29 mouse cellular contexts compared by ENCODE assay signal in the genomic region with DNA sequence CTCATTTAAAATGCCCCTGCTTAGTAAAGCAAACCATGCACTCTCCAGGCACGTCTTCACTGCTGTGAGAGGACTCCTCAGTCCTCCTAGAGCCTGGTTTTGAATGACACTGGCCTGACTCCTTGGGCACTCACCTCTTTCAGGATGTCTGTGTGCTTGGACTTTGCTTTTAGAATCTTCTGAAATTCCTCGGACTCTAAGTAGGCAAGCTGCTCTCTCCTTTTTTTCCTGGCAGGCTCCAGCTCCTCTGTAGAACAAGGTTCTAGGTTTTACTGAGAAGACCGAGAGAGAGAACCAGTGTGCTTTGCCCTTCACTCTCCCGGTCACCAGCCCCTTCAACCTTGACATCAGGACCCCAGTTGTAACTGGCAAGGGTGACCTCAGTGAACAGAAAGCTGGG. TPM values are rescaled to one million over a fixed set of nuclear protein-coding genes. Genes with fewer than 3 reads are reported as not detected.
"Had no signal": no experiment of that assay in that cellular context is flagged by ENCODE, and none has a peak within 500 bp of the region (broad histone marks: within the 10 kb centered on the region; RNA-seq: fewer than 3 reads in every experiment).

No protein-coding gene starts in this region.

- ATAC-seq: forebrain, embryonic 16.5 days; hindbrain, embryonic 16.5 days; inflammation-experienced regulatory T-cells, adult 6 months; intestine, embryonic 15.5 days; intestine, postnatal 0 days; liver, postnatal 0 days had no signal

- H3K4me2 ChIP-seq: heart, embryonic 12.5 days; hindbrain, embryonic 12.5 days; hindbrain, embryonic 14.5 days; intestine, embryonic 15.5 days; limb, embryonic 12.5 days; liver, embryonic 11.5 days; liver, embryonic 13.5 days; liver, embryonic 15.5 days had no signal

- DNase-seq: gastrocnemius, adult 2 months; gastrocnemius, postnatal 10 days; gastrocnemius, postnatal 25 days; heart, adult 18-20 months; heart, postnatal 10 days; heart, postnatal 4 days; kidney, postnatal 4 days; liver, embryonic 13.5 days; liver, postnatal 0 days had no signal

- H3K4me1 ChIP-seq: heart, embryonic 10.5 days; heart, embryonic 12.5 days; hindbrain, embryonic 10.5 days; hindbrain, embryonic 12.5 days; intestine, embryonic 15.5 days; limb, embryonic 10.5 days; limb, embryonic 12.5 days; liver, embryonic 13.5 days; liver, embryonic 15.5 days had no signal

- H3K27ac ChIP-seq: gastrocnemius, adult 2 months; heart, embryonic 10.5 days; hindbrain, embryonic 10.5 days; hindbrain, embryonic 12.5 days; hindbrain, embryonic 14.5 days; intestine, embryonic 15.5 days; kidney, postnatal 0 days; limb, embryonic 10.5 days; limb, embryonic 12.5 days; liver, embryonic 13.5 days; liver, embryonic 15.5 days had no signal

- H3K4me3 ChIP-seq: gastrocnemius, adult 2 months; heart, embryonic 10.5 days; heart, embryonic 12.5 days; hindbrain, embryonic 10.5 days; hindbrain, embryonic 12.5 days; intestine, embryonic 15.5 days; layer of hippocampus, adult 2 months; left cerebral cortex, adult 2 months; limb, embryonic 10.5 days; limb, embryonic 12.5 days; liver, embryonic 13.5 days; liver, embryonic 15.5 days had no signal

- H3K9ac ChIP-seq: heart, embryonic 12.5 days; hindbrain, embryonic 12.5 days; hindbrain, embryonic 14.5 days; intestine, embryonic 15.5 days; limb, embryonic 12.5 days; liver, embryonic 13.5 days; liver, embryonic 15.5 days; liver, postnatal 0 days had no signal

- H3K9me3 ChIP-seq: heart, embryonic 10.5 days; heart, embryonic 12.5 days; hindbrain, embryonic 10.5 days; hindbrain, embryonic 12.5 days; intestine, embryonic 15.5 days; limb, embryonic 10.5 days; limb, embryonic 12.5 days; liver, embryonic 13.5 days; liver, embryonic 15.5 days had no signal

- H3K27me3 ChIP-seq: heart, embryonic 12.5 days; hindbrain, embryonic 12.5 days; intestine, embryonic 15.5 days; limb, embryonic 12.5 days; liver, embryonic 13.5 days; liver, embryonic 15.5 days had no signal

RNA-seq across cellular contexts. Expression of gene Ucma, which starts 18.5 kb away (rescaled TPM):
- total RNA-seq: gastrocnemius, adult 2 months; gastrocnemius, postnatal 25 days; granulocyte monocyte progenitor cell, adult 5-6 weeks; heart, adult 8-10 months; heart, postnatal 4 days had no signal
- polyA plus RNA-seq: forebrain, embryonic 16.5 days; heart, embryonic 10.5 days; heart, embryonic 12.5 days; heart, embryonic 14.5 days; hindbrain, embryonic 10.5 days; inflammation-experienced regulatory T-cells, adult 6 months; intestine, embryonic 15.5 days; intestine, postnatal 0 days; kidney, postnatal 0 days; limb, embryonic 10.5 days; limb, embryonic 12.5 days; liver, embryonic 11.5 days; liver, embryonic 13.5 days; liver, postnatal 0 days had no signal
